Mouse (Mus musculus) limb, embryonic 15.5 days (tissue): ENCODE data around the gene Rgs13. TPM values are rescaled to one million over a fixed set of nuclear protein-coding genes. Genes with fewer than 3 reads are reported as not detected.

Experiments
- polyA plus RNA-seq: library from polyadenylated mRNA; unstranded; fragments of >200 nt; fragmentation: Nextera tagmentation; extraction: Ambion mirVana; gene quantifications from 2 replicates; pipeline ENCODE4 v1.2.1, GENCODE M21; 2015

Gene Rgs13
- polyA plus RNA-seq, 1 experiment from 2014 or later: 1.2 TPM

Other genes starting within 250 kb of the Rgs13 start
- 57.7 and 59.7 TPM in 2 replicates for gene Rgs2, start 173.2 kb downstream of the Rgs13 start, polyA plus RNA-seq
- gene Rgs1, start 71.9 kb upstream of the Rgs13 start, polyA plus RNA-seq: 0.96 and 1.3 TPM in 2 replicates